Mouse (Mus musculus): Measurements from ENCODE around the gene Atrnl1. TPM values are rescaled to one million over a fixed set of nuclear protein-coding genes. Genes with fewer than 3 reads are reported as not detected.
A peak's percentile ranks its signal among the peaks of the same experiment; 100 is the strongest.

The Atrnl1 gene
- polyA plus RNA-seq, 1 experiment = 9.0 TPM

DNA sequence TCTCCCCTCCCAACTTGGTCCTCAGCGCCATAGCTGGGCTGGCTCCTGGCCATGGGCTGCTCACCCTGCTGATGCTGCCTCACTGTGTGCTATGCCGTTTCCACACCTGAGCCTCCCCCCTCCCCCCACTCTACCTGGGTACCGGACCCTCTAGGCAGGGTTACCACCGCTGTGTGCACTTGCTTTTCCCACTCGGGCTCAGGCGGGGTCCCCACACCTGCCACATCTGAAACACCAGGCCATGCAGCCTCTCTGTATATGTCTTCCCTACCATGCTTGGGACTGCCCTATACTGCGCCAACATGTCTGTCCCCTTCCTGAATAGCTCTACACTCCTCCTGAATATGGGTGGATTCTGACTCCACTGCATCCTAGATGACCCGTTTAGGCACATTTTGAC lies 384.2 kb downstream of the Atrnl1 start:
- WGBS = 98% methylated on average over 8 of the region's 8 CpGs
- Histone ChIP-seq H3K27ac (ENCODE audit: insufficient read depth, low read depth, low read length) (no peak overlapping the region), H3K36me3 (ENCODE audit: control insufficient read depth, insufficient read depth, low read length) (no peaks in the 10 kb centered on the region), H3K27me3 (ENCODE audit: control insufficient read depth, insufficient read depth, low read length) (no peaks in the 10 kb centered on the region), H3K4me1 (ENCODE audit: control insufficient read depth, insufficient read depth, insufficient read length, low read length) (no peaks in the 10 kb centered on the region), H3K4me3 (ENCODE audit: low read depth, low read length) (no peak overlapping the region)
- TF ChIP-seq POLR2A (IDR thresholded peaks at IDR 0.05; ENCODE audit: low read depth, low read length) = no peak
- no peak for TF ChIP-seq CTCF (IDR thresholded peaks at IDR 0.05; ENCODE audit: extremely low read depth, insufficient read length, insufficient replicate concordance, low read depth, low read length)

DNA sequence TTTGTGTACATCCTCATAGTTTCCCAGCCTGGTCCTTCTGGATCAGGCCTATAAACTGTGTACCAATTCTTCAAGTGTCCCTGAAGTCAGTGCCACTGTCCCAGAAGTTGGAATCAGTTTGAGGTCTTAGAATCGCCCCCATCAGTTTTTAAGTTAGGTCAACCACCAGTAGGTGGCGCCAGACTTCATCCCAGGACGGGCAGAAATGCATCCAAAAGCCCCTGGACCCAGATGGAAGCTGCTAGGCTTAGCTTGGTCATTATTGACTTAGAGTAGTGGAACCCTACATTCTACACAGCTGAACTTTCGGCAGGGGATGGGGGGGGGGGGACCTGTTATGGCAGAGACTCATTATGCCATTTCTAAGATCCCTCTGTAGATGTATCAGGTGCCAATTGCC lies 387.1 kb downstream of the Atrnl1 start:
- H3K27ac ChIP-seq (ENCODE audit: insufficient read depth, low read depth, low read length) = no peak overlapping the region
- TF ChIP-seq CTCF (IDR thresholded peaks at IDR 0.05; ENCODE audit: extremely low read depth, insufficient read length, insufficient replicate concordance, low read depth, low read length) (peak; percentile 61; the same call in 1 of the 2 replicates), POLR2A (IDR thresholded peaks at IDR 0.05; ENCODE audit: low read depth, low read length) (no peak)
- H3K36me3 ChIP-seq (ENCODE audit: control insufficient read depth, insufficient read depth, low read length) = no peaks in the 10 kb centered on the region
- WGBS = 56% methylated on average over 4 of the region's 4 CpGs
- no peak overlapping the region for H3K4me3 ChIP-seq (ENCODE audit: low read depth, low read length)
- no peaks in the 10 kb centered on the region for H3K27me3 ChIP-seq (ENCODE audit: control insufficient read depth, insufficient read depth, low read length)
- H3K4me1 ChIP-seq (ENCODE audit: control insufficient read depth, insufficient read depth, insufficient read length, low read length) = no peaks in the 10 kb centered on the region

DNA sequence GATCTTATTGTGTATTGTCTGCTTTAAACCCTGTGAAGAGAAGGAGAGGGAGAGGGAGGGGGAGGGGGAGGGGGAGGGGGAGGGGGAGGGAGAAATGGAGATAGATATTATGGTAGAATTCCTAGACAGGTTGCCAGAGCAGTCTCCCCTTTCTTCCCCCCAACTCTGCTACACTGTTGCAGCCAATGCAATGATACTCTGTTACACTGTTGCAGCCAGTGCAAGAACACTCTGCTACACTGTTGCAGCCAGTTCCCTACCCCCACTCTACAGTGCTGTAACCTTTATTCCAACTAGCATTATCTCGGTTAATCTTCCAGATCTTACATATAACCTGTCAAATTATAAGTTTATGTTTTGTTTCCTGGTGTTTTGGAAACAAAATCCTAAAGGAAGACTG lies 400.8 kb downstream of the Atrnl1 start:
- Histone ChIP-seq H3K36me3 (ENCODE audit: control insufficient read depth, insufficient read depth, low read length) (no peaks in the 10 kb centered on the region), H3K4me3 (ENCODE audit: low read depth, low read length) (no peak overlapping the region), H3K27me3 (ENCODE audit: control insufficient read depth, insufficient read depth, low read length) (no peaks in the 10 kb centered on the region), H3K27ac (ENCODE audit: insufficient read depth, low read depth, low read length) (no peak overlapping the region), H3K4me1 (ENCODE audit: control insufficient read depth, insufficient read depth, insufficient read length, low read length) (no peaks in the 10 kb centered on the region)
- 68% methylated on average over 1 of the region's 1 CpGs for WGBS
- TF ChIP-seq CTCF (IDR thresholded peaks at IDR 0.05; ENCODE audit: extremely low read depth, insufficient read length, insufficient replicate concordance, low read depth, low read length) (no peak), POLR2A (IDR thresholded peaks at IDR 0.05; ENCODE audit: low read depth, low read length) (no peak)

DNA sequence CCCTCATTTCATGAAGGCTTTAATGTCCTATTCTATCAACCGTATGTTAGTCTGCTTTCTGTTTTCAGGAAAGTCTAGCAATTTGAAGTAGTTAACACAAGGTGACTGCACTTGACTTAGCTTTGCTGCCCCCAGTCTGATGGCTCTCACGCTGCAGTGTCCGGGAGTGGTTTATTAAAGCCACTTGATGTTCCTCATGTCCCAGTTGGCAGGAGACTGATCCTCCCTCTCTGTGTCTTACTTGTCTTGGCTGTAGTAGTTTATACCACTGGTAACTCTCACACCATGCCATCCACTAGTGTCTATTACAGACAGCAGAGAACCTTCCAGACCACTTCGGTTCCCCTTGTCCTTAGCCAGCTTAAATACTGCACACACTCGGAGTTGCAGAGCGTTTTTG lies 404.9 kb downstream of the Atrnl1 start:
- WGBS = 93% methylated on average over 6 of the region's 6 CpGs
- Histone ChIP-seq H3K27ac (ENCODE audit: insufficient read depth, low read depth, low read length) (no peak overlapping the region), H3K27me3 (ENCODE audit: control insufficient read depth, insufficient read depth, low read length) (no peaks in the 10 kb centered on the region), H3K4me3 (ENCODE audit: low read depth, low read length) (no peak overlapping the region), H3K36me3 (ENCODE audit: control insufficient read depth, insufficient read depth, low read length) (no peaks in the 10 kb centered on the region), H3K4me1 (ENCODE audit: control insufficient read depth, insufficient read depth, insufficient read length, low read length) (no peaks in the 10 kb centered on the region)
- TF ChIP-seq CTCF (IDR thresholded peaks at IDR 0.05; ENCODE audit: extremely low read depth, insufficient read length, insufficient replicate concordance, low read depth, low read length) = no peak
- no peak for TF ChIP-seq POLR2A (IDR thresholded peaks at IDR 0.05; ENCODE audit: low read depth, low read length)

DNA sequence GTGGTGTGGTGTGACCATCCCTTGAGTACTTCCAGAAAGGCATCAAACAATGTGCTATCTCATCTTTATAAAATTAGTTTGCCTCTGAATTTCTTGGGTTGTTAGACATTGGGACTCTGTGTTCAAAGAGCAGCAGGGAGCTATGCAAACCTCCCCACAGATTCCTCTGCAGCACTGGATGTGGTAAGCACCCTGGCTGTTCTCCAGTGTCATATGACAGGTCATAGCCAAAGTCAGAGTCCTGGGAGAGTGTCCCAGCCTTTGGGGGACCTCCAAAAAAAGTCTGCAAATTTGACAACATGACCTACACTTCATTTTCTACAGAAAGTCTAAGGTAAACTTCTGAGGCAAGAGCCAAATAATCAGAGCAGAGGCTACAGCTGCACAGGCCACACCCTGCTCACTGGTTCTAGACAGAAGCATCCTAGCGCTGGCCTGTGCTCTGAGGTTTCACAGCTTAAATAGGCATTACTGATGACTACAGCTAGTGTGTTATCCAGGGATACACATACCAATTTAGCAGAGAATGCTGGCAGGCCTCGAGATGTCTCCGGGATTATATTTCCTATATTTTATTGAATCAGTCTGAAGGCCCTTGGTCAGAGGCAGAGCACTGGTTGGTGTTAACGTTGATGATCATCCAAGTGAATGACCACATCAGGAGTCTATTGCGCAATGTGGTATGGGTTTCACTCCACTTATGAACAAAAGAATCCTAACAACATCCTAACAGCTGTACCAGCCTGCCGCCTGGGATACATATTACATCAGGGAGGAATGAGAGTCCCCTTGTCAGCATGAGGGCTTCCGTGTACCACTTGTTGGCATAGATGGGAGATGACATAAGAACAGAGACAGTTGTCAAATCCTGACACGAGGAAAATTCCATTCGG lies 406.0 kb downstream of the Atrnl1 start:
- H3K4me3 ChIP-seq (ENCODE audit: low read depth, low read length) = no peak overlapping the region
- 81% methylated on average over 9 of the region's 9 CpGs for WGBS
- TF ChIP-seq POLR2A (IDR thresholded peaks at IDR 0.05; ENCODE audit: low read depth, low read length) = no peak
- no peak for TF ChIP-seq CTCF (IDR thresholded peaks at IDR 0.05; ENCODE audit: extremely low read depth, insufficient read length, insufficient replicate concordance, low read depth, low read length)
- H3K27me3 ChIP-seq (ENCODE audit: control insufficient read depth, insufficient read depth, low read length) = no peaks in the 10 kb centered on the region
- no peaks in the 10 kb centered on the region for H3K36me3 ChIP-seq (ENCODE audit: control insufficient read depth, insufficient read depth, low read length)
- no peaks in the 10 kb centered on the region for H3K4me1 ChIP-seq (ENCODE audit: control insufficient read depth, insufficient read depth, insufficient read length, low read length)
- H3K27ac ChIP-seq (ENCODE audit: insufficient read depth, low read depth, low read length) = no peak overlapping the region; the same call in 1 of the 2 replicates

DNA sequence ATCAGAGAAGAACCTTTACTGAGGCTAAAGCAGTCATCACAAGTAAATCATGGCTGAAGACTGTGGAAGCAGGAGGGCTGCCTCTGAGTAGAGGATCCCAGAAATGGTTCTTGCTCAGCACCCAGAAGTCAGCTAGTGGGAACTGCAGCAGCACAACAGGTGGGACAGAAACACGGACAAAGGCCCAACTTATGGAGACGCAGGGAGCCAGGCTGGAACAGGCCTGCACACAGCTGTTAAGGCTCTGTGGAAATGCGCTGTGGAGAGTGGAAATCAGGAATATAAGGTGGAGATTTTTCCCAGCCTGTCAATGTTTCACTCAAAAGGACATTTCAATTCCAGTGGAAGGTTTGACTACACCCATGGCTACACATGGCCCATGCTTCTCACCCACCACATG lies 406.6 kb downstream of the Atrnl1 start:
- 97% methylated on average over 3 of the region's 3 CpGs for WGBS
- Histone ChIP-seq H3K4me3 (ENCODE audit: low read depth, low read length) (no peak overlapping the region), H3K27ac (ENCODE audit: insufficient read depth, low read depth, low read length) (peak overlapping the region; percentile 2; the same call in 1 of the 2 replicates), H3K27me3 (ENCODE audit: control insufficient read depth, insufficient read depth, low read length) (no peaks in the 10 kb centered on the region), H3K4me1 (ENCODE audit: control insufficient read depth, insufficient read depth, insufficient read length, low read length) (no peaks in the 10 kb centered on the region), H3K36me3 (ENCODE audit: control insufficient read depth, insufficient read depth, low read length) (no peaks in the 10 kb centered on the region)
- no peak for TF ChIP-seq CTCF (IDR thresholded peaks at IDR 0.05; ENCODE audit: extremely low read depth, insufficient read length, insufficient replicate concordance, low read depth, low read length)
- TF ChIP-seq POLR2A (IDR thresholded peaks at IDR 0.05; ENCODE audit: low read depth, low read length) = no peak

DNA sequence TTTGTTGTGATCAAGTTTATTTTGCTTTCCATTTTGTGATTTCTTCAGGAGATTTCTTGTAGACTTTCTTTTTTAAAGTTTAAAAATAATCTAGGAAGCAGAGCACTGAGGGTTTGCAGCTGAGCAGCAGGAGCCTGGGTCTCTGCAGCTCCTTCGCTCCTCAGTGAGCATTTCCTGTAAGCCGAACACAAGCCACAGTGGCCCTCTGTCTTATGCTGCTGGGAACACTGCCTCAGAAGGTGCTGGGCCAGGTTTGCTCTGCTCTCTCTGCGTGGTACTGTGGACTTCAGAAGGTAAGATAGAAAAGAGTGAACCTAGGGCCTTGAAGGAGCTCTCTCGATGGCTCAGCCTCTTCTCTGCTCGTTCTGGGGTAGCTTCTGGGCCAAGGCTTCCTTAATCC lies 407.9 kb downstream of the Atrnl1 start:
- Histone ChIP-seq H3K36me3 (ENCODE audit: control insufficient read depth, insufficient read depth, low read length) (no peaks in the 10 kb centered on the region), H3K4me1 (ENCODE audit: control insufficient read depth, insufficient read depth, insufficient read length, low read length) (no peaks in the 10 kb centered on the region), H3K4me3 (ENCODE audit: low read depth, low read length) (no peak overlapping the region), H3K27me3 (ENCODE audit: control insufficient read depth, insufficient read depth, low read length) (no peaks in the 10 kb centered on the region), H3K27ac (ENCODE audit: insufficient read depth, low read depth, low read length) (no peak overlapping the region)
- 86% methylated on average over 5 of the region's 5 CpGs for WGBS
- TF ChIP-seq POLR2A (IDR thresholded peaks at IDR 0.05; ENCODE audit: low read depth, low read length) (no peak), CTCF (IDR thresholded peaks at IDR 0.05; ENCODE audit: extremely low read depth, insufficient read length, insufficient replicate concordance, low read depth, low read length) (no peak)

Data from small intestine, adult 2 months (tissue).